In the genomic region with DNA sequence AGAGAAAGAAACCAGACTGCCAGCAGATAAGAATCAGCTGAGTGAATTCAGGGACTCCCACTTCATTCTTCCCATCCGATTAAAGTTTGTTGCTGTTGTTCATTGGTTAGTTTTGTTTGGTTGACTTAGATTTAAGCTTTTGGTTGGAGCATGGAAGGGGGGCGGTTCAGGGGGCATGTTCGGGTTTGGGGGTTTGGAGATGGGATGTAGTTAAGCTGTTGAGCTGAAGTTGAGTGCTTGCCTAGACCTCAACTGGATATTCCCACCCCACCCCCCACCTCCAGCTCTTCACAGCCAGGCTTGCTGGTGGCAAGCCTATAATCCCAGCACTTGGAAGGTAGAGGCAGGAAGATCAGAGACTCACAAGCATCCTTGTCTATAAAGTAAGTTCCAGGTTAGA, we compare ENCODE assay signal across 9 mouse cellular contexts. TPM values are rescaled to one million over a fixed set of nuclear protein-coding genes. Genes with fewer than 3 reads are reported as not detected.
A peak's percentile ranks its signal among the peaks of the same experiment; 100 is the strongest.
DNase-seq lines count a peak whose midpoint lies in the region; ATAC-seq and TF ChIP-seq lines count a peak whose summit lies in the region.
"Had no signal": no experiment of that assay in that cellular context is flagged by ENCODE, and none has a peak within 500 bp of the region (broad histone marks: within the 10 kb centered on the region; RNA-seq: fewer than 3 reads in every experiment).

A gene (minus strand): TSS at position 101 of the 400 bp plus-strand sequence.

- TF ChIP-seq POLR2A in thymus, adult 2 months (IDR thresholded peaks at IDR 0.05; ENCODE audit: control insufficient read depth, extremely low read depth, insufficient read depth, low read length, poor library complexity): no peak
- no peak for TF ChIP-seq POLR2A in limb, embryonic 14.5 days (IDR thresholded peaks at IDR 0.05; ENCODE audit: borderline replicate concordance, extremely low read depth, insufficient read depth, insufficient read length)

- H3K4me1 ChIP-seq in thymus, adult 2 months (replicated peaks; ENCODE audit: control insufficient read depth, insufficient read depth, low read length): no peaks in the 10 kb centered on the region
- peaks cover 5% of the 10 kb centered on the region for H3K4me1 ChIP-seq in limb, embryonic 14.5 days (ENCODE audit: control insufficient read depth, insufficient read depth, low read length)

- ATAC-seq in limb, embryonic 14.5 days (ENCODE audit: low FRiP score, low read depth): no peak
- ATAC-seq in frontal cortex, adult (ENCODE audit: low TSS enrichment): no peak
- no peak for ATAC-seq in granulocyte monocyte progenitor cell, adult 5-6 weeks (replicated peaks; ENCODE audit: poor library complexity, severe bottlenecking)

- H3K4me2 ChIP-seq in limb, embryonic 14.5 days (replicated peaks; ENCODE audit: low read depth, low read length, severe bottlenecking): peak within 1 kb of the TSS; percentile 98

- H3K36me3 ChIP-seq in thymus, adult 2 months (ENCODE audit: control insufficient read depth, insufficient read depth, low read length): no peaks in the 10 kb centered on the region
- no peaks in the 10 kb centered on the region for H3K36me3 ChIP-seq in limb, embryonic 14.5 days (ENCODE audit: control insufficient read depth, insufficient read depth, low read length)

- DNase-seq in gastrocnemius, postnatal 4 days (ENCODE audit: low spot score in 2 of 2): no peak
- no peak for DNase-seq in gastrocnemius, postnatal 25 days
- no peak for DNase-seq in thymus, adult 2 months
- no peak for DNase-seq in thymus, postnatal 36 days
- DNase-seq in limb, embryonic 14.5 days (ENCODE audit: low spot score): no peak
- DNase-seq in embryo, embryonic 11 days: no peak
- DNase-seq: spleen, adult 18-20 months had no signal

- peak within 1 kb of the TSS; percentile 1; the same call in 1 of the 2 replicates for H3K4me3 ChIP-seq in thymus, adult 2 months (ENCODE audit: control insufficient read depth, insufficient read depth, low read length)
- H3K4me3 ChIP-seq in limb, embryonic 14.5 days (replicated peaks; ENCODE audit: low read length): peak within 1 kb of the TSS; percentile 71

- WGBS in thymus, adult 2 months: 73% methylated on average over 3 of the region's 3 CpGs
- WGBS in limb, embryonic 14.5 days: 45% methylated on average over 3 of the region's 3 CpGs

- no peaks in the 10 kb centered on the region; the same call in 1 of the 2 replicates for H3K27me3 ChIP-seq in thymus, adult 2 months (ENCODE audit: control insufficient read depth, insufficient read depth, low read length)
- H3K27me3 ChIP-seq in limb, embryonic 14.5 days (ENCODE audit: control insufficient read depth, insufficient read depth, low read length): peaks cover 19% of the 10 kb centered on the region

- TF ChIP-seq CTCF in thymus, adult 2 months (IDR thresholded peaks at IDR 0.05; ENCODE audit: borderline replicate concordance, control insufficient read depth, extremely low read depth, insufficient read depth, low read length, poor library complexity): no peak

- no peaks in the 10 kb centered on the region for H3K9me3 ChIP-seq in limb, embryonic 14.5 days (ENCODE audit: control insufficient read depth, low read length)

- H3K27ac ChIP-seq in thymus, adult 2 months (ENCODE audit: control insufficient read depth, insufficient read depth, low read length): no peak within 1 kb of the TSS
- 0 out of 2 replicates have a peak within 1 kb of the TSS, but pooled peaks have one; percentile 26 for H3K27ac ChIP-seq in limb, embryonic 14.5 days (replicated peaks; ENCODE audit: low read depth, low read length)

- H3K9ac ChIP-seq in limb, embryonic 14.5 days (ENCODE audit: low read depth, low read length, severe bottlenecking): peak within 1 kb of the TSS; percentile 64

RNA-seq across cellular contexts. Expression of the gene that starts here (rescaled TPM):
- total RNA-seq in gastrocnemius, postnatal 4 days (2021): 10 to 100 TPM; 28.2 to 31.5 TPM
- 1 to 10 TPM; 4.4 to 8.6 TPM for total RNA-seq in gastrocnemius, postnatal 25 days (2021)
- polyA plus RNA-seq in thymus, adult 2 months (2012; rRNA removed): 2.0 and 2.3 TPM in 2 replicates
- 5.9 and 6.1 TPM in 2 replicates for polyA plus RNA-seq in limb, embryonic 14.5 days (2012; rRNA removed)
- polyA plus RNA-seq in limb, embryonic 14.5 days (2014; fragmentation: Nextera tagmentation; extraction: Ambion mirVana): 3.1 and 3.4 TPM in 2 replicates
- total RNA-seq in granulocyte monocyte progenitor cell, adult 5-6 weeks (2014; fragmentation: Nextera tagmentation): not detected in 2 replicates
- total RNA-seq in granulocyte monocyte progenitor cell, adult 5-6 weeks (2017): not detected in 2 replicates

Comparison
In these comparisons a context has a peak if more than half of its experiments do, and no peak if none do; other contexts are left out.
1. RNA of the gene that starts here (total RNA-seq): 28.2 to 31.5 TPM in gastrocnemius, postnatal 4 days and 4.4 to 8.6 TPM in gastrocnemius, postnatal 25 days; not detected in granulocyte monocyte progenitor cell, adult 5-6 weeks; every median in the first group is over 4 times any median in the second.